Mouse (Mus musculus): ENCODE results near the gene Lrrc4c.

GRCm38 (mm10) chr2:96319201-96319600, 1.2 kb downstream of the Lrrc4c start:
- TF ChIP-seq POLR2A (IDR thresholded peaks at IDR 0.05; ENCODE audit: control insufficient read depth, low read depth, low read length) (no peak), CTCF (IDR thresholded peaks at IDR 0.05; ENCODE audit: control insufficient read depth, insufficient read depth, insufficient replicate concordance, low read depth, low read length) (no peak)
